Mouse (Mus musculus) large intestine, adult 2 months (tissue): ENCODE results near the gene Lrrc23. TPM values are rescaled to one million over a fixed set of nuclear protein-coding genes. Genes with fewer than 3 reads are reported as not detected.

Source experiments
- DNase-seq: peaks from one replicate; pipeline ENCODE4 v3.0.0-alpha.2; 2012; ENCODE audit warnings: low read depth, low spot score
- WGBS: fragments of 180-500 bp; shearing (Covaris S2); methylation state at CpG from one replicate; pipeline ENCODE4 v1.1.7; 2018; 5-methylcytosine and 5-hydroxymethylcytosine counted together
- polyA plus RNA-seq: library from polyadenylated mRNA; depleted of rRNA; stranded (reverse); fragments of >200 nt; gene quantifications from 2 replicates; pipeline ENCODE4 v1.2.3, GENCODE M21; 2012

Lrrc23 gene
- polyA plus RNA-seq, 1 experiment = 0.47 TPM

GRCm38 (mm10) chr6:124770013-124770412, 9.5 kb downstream of the Lrrc23 start:
- WGBS = 79% methylated on average over 7 of the region's 7 CpGs
- no peak for DNase-seq

GRCm38 (mm10) chr6:124769101-124769765, 10.3 kb downstream of the Lrrc23 start, which contains the start of gene Eno2:
Eno2 (minus strand) TSS chr6:124769673.
- under 1% methylated on average over 54 of the region's 54 CpGs for WGBS

GRCm38 (mm10) chr6:124768704-124769044, 10.9 kb downstream of the Lrrc23 start:
- no peak for DNase-seq
- 19% methylated on average over 9 of the region's 9 CpGs for WGBS

More at GRCm38 (mm10) chr6:124769101-124769765, 10.3 kb downstream of the Lrrc23 start, which contains the start of gene Eno2:
- no peak for DNase-seq

GRCm38 (mm10) chr6:124767920-124768703, 11.4 kb downstream of the Lrrc23 start:
- DNase-seq = no peak
- 49% methylated on average over 19 of the region's 19 CpGs for WGBS

- 80% methylated on average over 4 of the region's 4 CpGs for WGBS
Measured at GRCm38 (mm10) chr6:124767536-124767919, 12.0 kb downstream of the Lrrc23 start.

GRCm38 (mm10) chr6:124765951-124766350, 13.6 kb downstream of the Lrrc23 start:
- DNase-seq = no peak
- 90% methylated on average over 7 of the region's 7 CpGs for WGBS

More at GRCm38 (mm10) chr6:124767536-124767919, 12.0 kb downstream of the Lrrc23 start:
- no peak for DNase-seq

GRCm38 (mm10) chr6:124759259-124759658, 20.3 kb downstream of the Lrrc23 start:
- under 1% methylated on average over 5 of the region's 5 CpGs for WGBS
- DNase-seq = no peak

GRCm38 (mm10) chr6:124758849-124759232, 20.7 kb downstream of the Lrrc23 start:
- WGBS = 31% methylated on average over 2 of the region's 2 CpGs
- no peak for DNase-seq

GRCm38 (mm10) chr6:124757909-124758848, 21.3 kb downstream of the Lrrc23 start:
- DNase-seq = no peak

GRCm38 (mm10) chr6:124757351-124757880, 22.1 kb downstream of the Lrrc23 start:
- no peak for DNase-seq
- 30% methylated on average over 5 of the region's 5 CpGs for WGBS

More at GRCm38 (mm10) chr6:124757909-124758848, 21.3 kb downstream of the Lrrc23 start:
- 59% methylated on average over 5 of the region's 5 CpGs for WGBS

GRCm38 (mm10) chr6:124756652-124757350, 22.7 kb downstream of the Lrrc23 start:
- WGBS = under 1% methylated on average over 47 of the region's 54 CpGs
- no peak for DNase-seq

- under 1% methylated on average over 77 of the region's 100 CpGs for WGBS
- no peak for DNase-seq
Measured at GRCm38 (mm10) chr6:124755831-124756595, 23.5 kb downstream of the Lrrc23 start, which contains the start of the genes Gm45234 and Atn1. Gm45234 (minus strand) TSS chr6:124756021. Atn1 (minus strand) TSS chr6:124756524.

GRCm38 (mm10) chr6:124755306-124755705, 24.2 kb downstream of the Lrrc23 start:
- 1% methylated on average over 3 of the region's 3 CpGs for WGBS

GRCm38 (mm10) chr6:124753861-124754260, 25.7 kb downstream of the Lrrc23 start:
- WGBS = 36% methylated on average over 2 of the region's 2 CpGs
- no peak for DNase-seq

More at GRCm38 (mm10) chr6:124755306-124755705, 24.2 kb downstream of the Lrrc23 start:
- DNase-seq = no peak

- WGBS = 75% methylated on average over 8 of the region's 8 CpGs
- DNase-seq = no peak
Measured at GRCm38 (mm10) chr6:124750405-124750804, 29.1 kb downstream of the Lrrc23 start.

- 91% methylated on average over 7 of the region's 7 CpGs for WGBS
- DNase-seq = no peak
Measured at GRCm38 (mm10) chr6:124746654-124747632, 32.6 kb downstream of the Lrrc23 start.

GRCm38 (mm10) chr6:124746296-124746605, 33.3 kb downstream of the Lrrc23 start:
- no peak for DNase-seq
- 22% methylated on average over 8 of the region's 8 CpGs for WGBS
